Mouse (Mus musculus) CD4-positive, CD25-positive, alpha-beta regulatory T cell, adult 9 weeks (primary cell): ENCODE measurements around the gene Ldhc. TPM values are rescaled to one million over a fixed set of nuclear protein-coding genes. Genes with fewer than 3 reads are reported as not detected.

Experiments
- polyA plus RNA-seq: library from polyadenylated mRNA; unstranded; fragments of 100-300 nt; shearing (Covaris generic); gene quantifications from one replicate; pipeline ENCODE4 v1.2.1, GENCODE M21; 2017

Ldhc gene
- not detected for polyA plus RNA-seq

GRCm38 (mm10) chr7:46860996-46861395, at the start of gene Ldhc:
Ldhc (plus strand) TSS chr7:46861203.

GRCm38 (mm10) chr7:46840787-46841525, 20.0 kb upstream of the Ldhc start, which contains the start of gene Ldha:
Ldha (plus strand) TSS chr7:46841475.

GRCm38 (mm10) chr7:46919551-46920176, 58.7 kb downstream of the Ldhc start, which contains the start of gene Tsg101:
Tsg101 (minus strand) TSS chr7:46919969.

Other genes starting within 250 kb of the Ldhc start
- gene Sergef, start 221.4 kb upstream of the Ldhc start, polyA plus RNA-seq: 26.5 TPM
- gene Tph1, start 188.7 kb upstream of the Ldhc start, polyA plus RNA-seq: not detected
- 24.4 TPM for gene Saal1, start 150.5 kb upstream of the Ldhc start, polyA plus RNA-seq
- gene Saa3, start 145.5 kb upstream of the Ldhc start, polyA plus RNA-seq: not detected
- gene Saa4, start 128.6 kb upstream of the Ldhc start, polyA plus RNA-seq: not detected
- gene Saa1, start 118.2 kb upstream of the Ldhc start, polyA plus RNA-seq: not detected
- not detected for gene Saa2, start 109.4 kb upstream of the Ldhc start, polyA plus RNA-seq
- 43.3 TPM for gene Hps5, start 65.1 kb upstream of the Ldhc start, polyA plus RNA-seq
- gene Gtf2h1, start 65.1 kb upstream of the Ldhc start, polyA plus RNA-seq: 32.0 TPM
- gene Ldha, start 19.7 kb upstream of the Ldhc start, polyA plus RNA-seq: 1,290 TPM
- 135 TPM for gene Tsg101, start 58.8 kb downstream of the Ldhc start, polyA plus RNA-seq
- gene Uevld, start 97.3 kb downstream of the Ldhc start, polyA plus RNA-seq: 8.7 TPM
- not detected for gene Gm9999, start 122.4 kb downstream of the Ldhc start, polyA plus RNA-seq
- 56.5 TPM for gene Spty2d1, start 147.2 kb downstream of the Ldhc start, polyA plus RNA-seq
- gene Tmem86a, start 189.4 kb downstream of the Ldhc start, polyA plus RNA-seq: 6.8 TPM